Mouse (Mus musculus): ENCODE results near the gene Cox18. TPM values are rescaled to one million over a fixed set of nuclear protein-coding genes. Genes with fewer than 3 reads are reported as not detected.
"Not testable (repeated sequence)": the region's sequence is repeated elsewhere in the genome, so short reads cannot be mapped to it uniquely, and the experiment has no call there.

The Cox18 gene
- 30.6 and 34.7 TPM in 2 replicates for total RNA-seq (2021)
- long read RNA-seq, experiment 1, transcript Cox18-201 (6 exons, 1,333 nt), result minor isoform, 16 of 74 reads
- long read RNA-seq, experiment 1, transcript Cox18-202 (6 exons, 1,307 nt), result major isoform, 26 of 74 reads
- long read RNA-seq, experiment 1, partial matches to known transcripts, result 1 of 74 reads
- long read RNA-seq, experiment 1, other reads (novel, unspliced or antisense), result 31 of 74 reads
- long read RNA-seq, experiment 2, transcript Cox18-202 (6 exons, 1,307 nt), result major isoform, 16 of 40 reads
- long read RNA-seq, experiment 2, transcript Cox18-201 (6 exons, 1,333 nt), result minor isoform, 12 of 40 reads
- long read RNA-seq, experiment 2, partial matches to known transcripts, result 1 of 40 reads
- long read RNA-seq, experiment 2, other reads (novel, unspliced or antisense), result 10 of 40 reads

- DNase-seq, result peak; percentile 99
Measured at GRCm38 (mm10) chr5:90223534-90224381, at the start of gene Cox18. TSS of gene Cox18 (minus strand) at chr5:90224001.

GRCm38 (mm10) chr5:90262230-90262629 is 38.4 kb upstream of the Cox18 start:
- not testable (repeated sequence) for DNase-seq

DNA sequence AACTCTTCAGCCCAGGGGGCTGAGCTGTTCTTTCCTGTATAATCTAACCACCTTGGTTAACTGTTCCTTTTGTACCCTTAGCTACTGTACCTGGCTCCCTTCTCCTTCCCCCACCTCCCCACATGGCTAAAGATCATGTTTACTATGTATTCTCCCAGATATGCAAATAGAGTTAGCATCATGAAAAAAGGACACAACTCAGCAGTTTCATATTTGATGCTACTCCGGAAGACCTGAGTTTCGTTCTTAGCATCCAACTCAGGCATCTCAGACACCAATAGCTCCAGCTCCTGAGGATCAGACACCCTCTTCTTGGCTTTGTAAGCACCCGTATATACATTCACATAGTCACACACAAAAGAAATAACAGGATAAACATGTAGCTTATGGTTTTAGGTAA is 33.2 kb upstream of the Cox18 start:
- no peak for DNase-seq

- DNase-seq, result no peak
Measured at GRCm38 (mm10) chr5:90247503-90247902, 23.7 kb upstream of the Cox18 start.

- DNase-seq, result no peak
Measured at GRCm38 (mm10) chr5:90246987-90247386, 23.2 kb upstream of the Cox18 start.

GRCm38 (mm10) chr5:90246567-90246966 is 22.8 kb upstream of the Cox18 start:
- no peak for DNase-seq

GRCm38 (mm10) chr5:90245416-90245815 is 21.6 kb upstream of the Cox18 start:
- no peak for DNase-seq

DNA sequence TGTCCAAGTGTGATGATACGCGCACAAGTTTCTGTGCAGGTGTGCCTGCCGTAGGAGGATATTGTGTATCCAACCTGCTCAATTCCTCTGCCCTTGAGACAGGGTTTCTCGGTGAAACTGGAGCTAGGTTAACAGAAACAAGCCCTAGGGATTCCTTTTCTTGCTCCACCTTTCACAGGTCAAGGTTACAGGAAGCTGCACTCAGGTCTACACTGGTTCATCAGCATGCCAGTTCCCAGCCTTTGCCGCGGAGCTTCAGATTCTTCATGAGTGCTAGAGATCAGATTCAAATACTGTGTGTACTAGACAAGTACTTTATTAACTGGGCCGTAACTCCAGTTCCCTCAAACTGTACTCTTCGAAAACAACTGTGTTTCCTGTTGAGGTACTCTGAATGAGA is 11.4 kb upstream of the Cox18 start:
- DNase-seq, result no peak

DNA sequence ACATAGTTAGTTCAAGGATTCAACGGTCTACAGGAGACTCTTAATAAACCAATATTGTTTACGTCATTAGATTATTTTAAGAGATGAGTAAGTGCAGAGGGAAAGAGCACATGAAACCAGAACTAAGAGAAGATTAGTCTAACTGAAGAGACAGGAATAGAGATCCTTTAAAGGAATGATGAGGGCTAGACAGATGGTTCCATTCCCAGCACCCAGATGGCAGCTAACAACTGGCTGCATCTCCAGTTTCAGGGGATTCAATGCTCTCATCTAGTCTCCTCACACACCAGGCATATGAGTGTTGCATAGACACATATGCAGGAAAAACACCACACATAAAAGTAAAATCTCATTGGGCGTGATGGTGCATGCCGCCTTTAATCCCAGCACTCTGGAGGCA is 9.5 kb upstream of the Cox18 start:
- no peak for DNase-seq

DNA sequence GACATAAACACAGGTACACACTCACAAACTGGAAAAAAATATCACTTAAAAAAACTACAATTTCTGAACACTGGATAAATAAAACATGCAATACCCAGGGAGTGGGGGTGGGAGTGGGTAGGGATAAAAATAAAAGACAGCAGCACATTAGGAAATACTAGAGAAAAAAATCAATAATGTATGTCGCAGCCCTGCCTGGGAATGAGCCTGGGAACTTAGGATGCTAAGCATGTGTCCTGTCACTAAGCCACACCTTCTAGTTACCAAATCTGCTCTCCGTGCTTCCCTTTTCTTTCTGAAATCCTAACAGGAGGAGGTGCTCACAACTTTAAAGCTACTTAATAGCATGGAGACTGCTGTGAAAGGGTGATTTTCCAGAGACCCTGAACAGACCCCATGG is 6.0 kb upstream of the Cox18 start:
- no peak for DNase-seq

DNA sequence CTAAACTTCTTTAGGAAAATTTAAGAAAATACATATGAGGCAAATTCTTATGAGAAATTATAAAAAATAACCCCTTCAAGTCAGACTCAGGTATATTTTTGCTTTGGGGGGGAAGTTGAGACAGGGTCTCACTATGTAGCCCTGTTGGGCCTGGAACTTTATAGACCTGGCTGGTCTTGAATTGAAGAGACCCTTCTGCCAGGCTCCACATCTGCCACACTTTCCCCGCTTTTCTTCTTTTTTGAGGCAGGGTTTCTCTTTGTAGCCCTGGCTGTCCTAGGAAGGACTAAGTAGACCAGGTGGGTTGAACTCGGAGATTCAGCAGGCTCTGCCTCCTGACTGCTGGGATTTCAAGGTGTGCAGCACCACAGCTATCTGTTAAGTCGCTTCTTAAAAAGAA is 2.9 kb upstream of the Cox18 start:
- DNase-seq, result no peak

- no peak for DNase-seq
Measured at GRCm38 (mm10) chr5:90224730-90225129, 929 bp upstream of the Cox18 start.

- DNase-seq, result no peak
Measured at GRCm38 (mm10) chr5:90222937-90223336, 864 bp downstream of the Cox18 start.

GRCm38 (mm10) chr5:90217791-90218190 is 6.0 kb downstream of the Cox18 start:
- peak; percentile 81 for DNase-seq

DNA sequence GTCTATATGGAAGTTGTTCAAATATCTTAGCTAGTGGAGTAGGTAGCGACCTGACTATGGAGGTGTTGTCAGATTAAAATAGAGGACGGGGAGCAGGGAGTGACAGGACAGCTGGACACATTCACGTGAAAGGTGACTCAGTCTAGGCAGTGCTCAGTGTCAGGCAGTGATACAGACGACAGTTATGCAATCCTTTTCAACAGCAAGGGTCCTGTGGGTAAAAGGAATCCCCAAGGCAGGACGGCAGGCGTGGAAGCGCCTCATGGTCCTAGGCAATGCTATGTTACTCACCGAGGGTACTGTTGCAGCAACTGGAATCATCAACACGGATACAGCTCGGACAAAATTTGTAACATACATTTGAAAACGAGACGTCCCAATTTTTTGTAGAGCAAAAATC is 6.6 kb downstream of the Cox18 start:
- peak; percentile 37 for DNase-seq

DNA sequence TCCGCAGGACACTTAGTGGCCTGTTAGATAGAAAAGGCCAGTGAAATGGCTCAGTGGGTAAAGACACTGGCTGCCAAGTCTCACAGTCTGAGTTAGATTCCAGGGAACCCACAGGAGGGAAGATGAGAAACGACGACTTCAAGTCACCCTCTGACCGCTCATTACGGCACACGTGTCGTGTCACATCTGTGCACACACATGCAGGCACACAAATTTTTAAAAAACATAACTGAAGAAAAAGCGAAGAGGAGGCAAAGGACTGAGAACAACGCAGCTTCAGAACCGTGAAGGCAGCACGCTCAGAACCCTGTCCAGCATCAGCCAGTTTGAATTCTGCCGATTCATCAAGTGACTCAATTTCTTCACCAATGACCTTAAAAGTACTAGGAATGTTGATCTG is 10.4 kb downstream of the Cox18 start:
- DNase-seq, result no peak

- peak; percentile 64 for DNase-seq
Measured at GRCm38 (mm10) chr5:90203168-90203567, 20.6 kb downstream of the Cox18 start.

DNA sequence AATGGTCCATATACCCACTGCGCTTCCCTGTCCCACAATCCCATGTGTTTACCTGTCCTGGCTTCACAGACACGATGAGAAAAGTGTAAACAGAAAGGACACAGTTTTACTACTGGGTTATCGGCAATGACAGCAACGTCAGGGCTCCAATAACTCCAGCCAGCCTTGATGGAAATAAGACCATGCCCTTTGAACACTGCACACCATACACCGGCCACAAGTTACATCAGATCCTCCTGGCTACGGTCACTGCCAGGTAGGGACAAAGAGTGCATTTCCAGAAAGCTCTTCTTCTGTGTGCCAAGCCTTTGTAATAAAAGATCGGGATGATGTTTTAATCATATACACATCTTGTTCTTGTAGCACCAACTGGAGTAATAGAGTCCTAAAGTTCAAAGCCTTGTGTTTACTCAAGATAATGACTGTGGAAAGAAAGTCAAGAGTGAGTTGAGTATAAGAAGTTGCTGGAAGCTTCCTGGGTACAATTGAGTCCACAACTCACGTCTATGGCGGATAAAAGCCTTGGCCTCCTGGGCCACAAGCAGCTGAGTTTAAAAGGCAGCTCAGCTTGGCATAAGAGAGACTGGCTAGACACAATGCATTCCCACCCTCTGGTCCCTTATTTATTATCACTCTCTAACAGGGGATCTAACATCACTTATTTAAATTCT is 21.2 kb downstream of the Cox18 start:
- no peak for DNase-seq

DNA sequence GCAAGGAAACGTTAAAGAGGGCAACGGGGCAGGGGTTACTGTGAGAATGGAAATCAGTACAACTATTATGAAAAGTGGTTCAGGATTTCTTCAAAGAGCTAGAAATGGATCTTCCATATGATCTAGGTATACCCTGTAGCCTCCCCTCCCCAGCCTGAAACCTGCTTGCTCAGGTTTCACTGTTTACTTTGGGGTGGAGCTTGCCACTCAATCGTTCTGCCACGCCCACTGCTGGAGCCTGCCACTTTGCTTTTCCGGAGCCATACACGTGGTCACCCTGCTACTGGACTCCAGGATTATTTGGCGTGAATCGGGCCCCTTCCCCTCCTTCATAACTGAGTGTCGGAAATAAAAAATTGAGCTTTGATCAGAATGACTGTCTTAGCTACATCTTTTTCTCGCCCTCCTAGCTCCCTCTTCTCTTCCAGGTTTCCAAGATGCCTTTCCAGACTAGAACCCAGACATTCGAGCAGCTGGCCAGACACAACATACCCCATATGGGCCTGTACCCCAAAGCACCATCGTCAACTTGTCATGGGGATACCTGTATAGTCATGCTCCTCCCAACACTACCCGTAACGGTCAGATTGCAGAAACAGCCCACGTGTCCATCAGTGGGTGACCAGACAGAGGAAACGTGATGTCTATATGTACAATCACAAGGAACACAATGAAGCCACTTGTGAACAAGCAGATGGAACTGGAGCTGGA is 23.7 kb downstream of the Cox18 start:
- no peak for DNase-seq

DNA sequence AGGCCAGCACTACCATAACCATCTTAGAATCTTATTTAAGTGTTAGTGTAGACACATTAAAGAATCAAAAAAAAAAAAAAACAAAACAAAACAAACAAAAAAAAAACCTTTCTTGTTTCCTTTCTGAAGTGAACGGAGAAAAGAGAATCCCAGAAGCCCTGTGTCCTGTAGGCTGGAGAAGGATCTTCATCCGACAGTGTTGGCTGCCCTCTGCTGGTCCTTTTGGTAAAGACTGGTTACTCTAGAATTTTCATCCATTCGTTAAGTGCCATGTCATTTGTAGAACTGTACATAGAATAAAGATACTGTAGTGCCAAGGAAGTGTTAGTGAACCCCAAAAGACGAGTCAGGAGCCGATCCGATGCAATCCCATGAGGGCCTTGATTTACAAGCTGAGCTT is 29.0 kb downstream of the Cox18 start:
- peak; percentile 77 for DNase-seq

DNA sequence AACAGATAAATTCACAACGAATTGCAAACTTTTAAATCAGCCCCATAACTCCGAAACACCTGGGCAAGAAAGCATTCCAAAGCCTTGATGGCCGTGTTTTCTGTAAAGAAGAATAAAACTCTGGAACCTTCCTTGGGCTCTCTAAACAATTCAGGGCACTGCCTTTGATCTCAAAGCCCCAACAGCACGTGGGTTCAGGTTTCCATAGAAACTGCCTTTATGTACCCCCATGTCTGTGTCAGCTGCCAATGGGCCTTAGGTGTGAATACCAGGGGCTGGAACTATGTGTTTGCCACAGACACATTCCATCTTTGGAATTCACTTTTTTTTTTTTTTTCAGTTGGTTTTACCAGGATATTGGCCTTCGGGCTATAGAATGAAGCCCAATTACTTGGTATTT is 41.0 kb downstream of the Cox18 start:
- DNase-seq, result no peak

DNA sequence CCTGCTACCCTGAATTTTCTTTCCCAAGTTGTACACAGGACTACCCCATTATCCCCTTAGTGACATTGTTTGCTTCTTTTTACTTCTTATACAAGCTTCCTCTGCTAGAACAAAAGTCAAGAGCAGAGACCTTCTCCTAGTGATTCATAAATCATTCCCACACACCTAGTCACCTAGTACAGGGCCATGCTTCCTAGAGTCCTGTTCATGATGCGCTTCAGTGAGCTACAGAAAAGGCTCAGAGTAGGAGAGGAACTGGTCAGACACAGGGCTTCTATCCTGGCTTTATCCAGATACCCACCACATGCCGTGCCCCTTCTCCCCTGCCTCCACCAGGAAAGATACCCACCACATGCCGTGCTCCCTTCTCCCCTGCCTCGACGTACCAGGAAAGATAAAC is 44.7 kb downstream of the Cox18 start:
- no peak for DNase-seq
